Comparison of ENCODE assay signal across 41 mouse cellular contexts in genomic region chr16:48355716-48356115, GRCm38 (mm10). TPM values are rescaled to one million over a fixed set of nuclear protein-coding genes. Genes with fewer than 3 reads are reported as not detected.
"Had no signal": no experiment of that assay in that cellular context is flagged by ENCODE, and none has a peak within 500 bp of the region (broad histone marks: within the 10 kb centered on the region; RNA-seq: fewer than 3 reads in every experiment).

No protein-coding gene starts in this region.

- DNase-seq: gastrocnemius, postnatal 14 days; gastrocnemius, postnatal 36 days; heart, postnatal 14 days; kidney, adult 11 months; kidney, adult 2 months; kidney, adult 9 months; kidney, postnatal 14 days; kidney, postnatal 36 days; layer of hippocampus, adult 9-11 months; layer of hippocampus, postnatal 36 days; left cerebral cortex, postnatal 4 days; liver; liver, embryonic 13.5 days had no signal

- H3K4me1 ChIP-seq: heart, embryonic 13.5 days; heart, embryonic 15.5 days; hindbrain, embryonic 13.5 days; hindbrain, embryonic 15.5 days; kidney, embryonic 15.5 days; limb, embryonic 12.5 days; liver, embryonic 13.5 days; liver, embryonic 15.5 days had no signal

- H3K36me3 ChIP-seq: heart, embryonic 13.5 days; heart, embryonic 15.5 days; hindbrain, embryonic 13.5 days; hindbrain, embryonic 15.5 days; kidney, embryonic 15.5 days; limb, embryonic 12.5 days; liver, embryonic 13.5 days; liver, embryonic 15.5 days had no signal

- H3K4me3 ChIP-seq: heart, adult 2 months; heart, embryonic 13.5 days; heart, embryonic 15.5 days; hindbrain, embryonic 13.5 days; hindbrain, embryonic 15.5 days; kidney, embryonic 15.5 days; limb, embryonic 12.5 days; liver, embryonic 13.5 days; liver, embryonic 15.5 days had no signal

- H3K27me3 ChIP-seq: heart, embryonic 13.5 days; heart, embryonic 15.5 days; hindbrain, embryonic 13.5 days; hindbrain, embryonic 15.5 days; kidney, embryonic 15.5 days; limb, embryonic 12.5 days; liver, embryonic 13.5 days; liver, embryonic 15.5 days had no signal

- H3K27ac ChIP-seq: heart, adult 2 months; heart, embryonic 13.5 days; heart, embryonic 15.5 days; hindbrain, embryonic 13.5 days; hindbrain, embryonic 15.5 days; hindbrain, postnatal 0 days; kidney, embryonic 15.5 days; kidney, postnatal 0 days; limb, embryonic 12.5 days; liver, embryonic 13.5 days; liver, embryonic 15.5 days had no signal

- H3K9me3 ChIP-seq: heart, embryonic 13.5 days; heart, embryonic 15.5 days; hindbrain, embryonic 13.5 days; hindbrain, embryonic 15.5 days; kidney, embryonic 15.5 days; limb, embryonic 12.5 days; liver, embryonic 13.5 days; liver, embryonic 15.5 days had no signal

RNA-seq across cellular contexts. Expression of gene Dppa2, which starts 52.0 kb away (rescaled TPM):
- total RNA-seq: gastrocnemius, adult 18-20 months; gastrocnemius, adult 8-10 months; gastrocnemius, postnatal 14 days; gastrocnemius, postnatal 36 days; heart, adult 2 months; heart, postnatal 14 days; heart, postnatal 36 days; hematopoietic stem cell, adult 5-6 weeks; layer of hippocampus, adult 18-20 months; layer of hippocampus, postnatal 14 days; layer of hippocampus, postnatal 36 days; left cerebral cortex, adult 18-20 months; left cerebral cortex, adult 8-10 months; left cerebral cortex, postnatal 10 days; left cerebral cortex, postnatal 25 days; left cerebral cortex, postnatal 4 days had no signal
- polyA plus RNA-seq: gonadal fat pad, adult 2 months; heart, adult 2 months; heart, embryonic 11.5 days; heart, embryonic 13.5 days; heart, embryonic 15.5 days; heart, postnatal 0 days; hindbrain, embryonic 11.5 days; hindbrain, postnatal 0 days; kidney, adult 2 months; kidney, embryonic 15.5 days; kidney, postnatal 0 days; large intestine, adult 2 months; limb, embryonic 12.5 days; liver, embryonic 13.5 days; liver, embryonic 15.5 days had no signal

RNA-seq across cellular contexts. Expression of gene Gm5485, which starts 56.5 kb away (rescaled TPM):
- total RNA-seq: gastrocnemius, adult 18-20 months; gastrocnemius, adult 8-10 months; gastrocnemius, postnatal 14 days; gastrocnemius, postnatal 36 days; heart, adult 2 months; heart, postnatal 14 days; heart, postnatal 36 days; hematopoietic stem cell, adult 5-6 weeks; hindbrain, postnatal 0 days; layer of hippocampus, adult 18-20 months; layer of hippocampus, adult 8-10 months; layer of hippocampus, postnatal 14 days; layer of hippocampus, postnatal 36 days; left cerebral cortex, adult 18-20 months; left cerebral cortex, adult 8-10 months; left cerebral cortex, postnatal 10 days; left cerebral cortex, postnatal 25 days; left cerebral cortex, postnatal 4 days had no signal
- polyA plus RNA-seq: gonadal fat pad, adult 2 months; heart, adult 2 months; heart, embryonic 11.5 days; heart, embryonic 13.5 days; heart, embryonic 15.5 days; heart, postnatal 0 days; hindbrain, embryonic 11.5 days; hindbrain, embryonic 13.5 days; hindbrain, embryonic 15.5 days; hindbrain, postnatal 0 days; kidney, adult 2 months; kidney, embryonic 15.5 days; limb, embryonic 12.5 days; limb, embryonic 14.5 days; liver, embryonic 11.5 days; liver, embryonic 13.5 days; liver, embryonic 15.5 days had no signal
